Mouse (Mus musculus): Measurements from ENCODE around the gene Ipo11.
A peak's percentile ranks its signal among the peaks of the same experiment; 100 is the strongest.

The Ipo11 gene

GRCm38 (mm10) chr13:106817066-106817465 lies 119.7 kb downstream of the Ipo11 start:
- DNase-seq (ENCODE audit: low spot score), result no peak

- no peak for DNase-seq (ENCODE audit: low spot score)
Measured at GRCm38 (mm10) chr13:106813519-106813918, 123.2 kb downstream of the Ipo11 start.

- no peak for DNase-seq (ENCODE audit: low spot score)
Measured at GRCm38 (mm10) chr13:106813087-106813486, 123.7 kb downstream of the Ipo11 start.

GRCm38 (mm10) chr13:106810156-106810555 lies 126.6 kb downstream of the Ipo11 start:
- DNase-seq (ENCODE audit: low spot score), result no peak

- no peak for DNase-seq (ENCODE audit: low spot score)
Measured at GRCm38 (mm10) chr13:106808821-106809220, 127.9 kb downstream of the Ipo11 start.

DNA sequence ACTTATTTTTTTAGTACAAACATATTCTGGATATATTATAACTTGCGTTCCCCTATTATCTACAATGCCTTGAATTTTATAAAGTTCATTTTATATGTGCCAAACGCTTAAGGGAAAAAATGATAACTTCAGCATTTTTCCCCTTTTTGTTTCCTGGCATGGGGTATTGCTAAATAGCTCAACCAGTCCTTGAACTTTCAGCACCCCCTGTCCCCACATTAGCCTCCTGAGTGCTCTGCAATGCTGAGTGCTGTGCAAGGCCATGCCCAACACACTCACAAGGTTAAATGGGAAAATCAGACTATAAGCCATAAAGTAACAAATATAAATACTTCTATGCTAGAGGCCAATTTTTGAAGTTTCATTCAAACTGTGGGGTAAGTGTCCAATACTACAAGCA lies 128.4 kb downstream of the Ipo11 start:
- no peak for DNase-seq (ENCODE audit: low spot score)

DNA sequence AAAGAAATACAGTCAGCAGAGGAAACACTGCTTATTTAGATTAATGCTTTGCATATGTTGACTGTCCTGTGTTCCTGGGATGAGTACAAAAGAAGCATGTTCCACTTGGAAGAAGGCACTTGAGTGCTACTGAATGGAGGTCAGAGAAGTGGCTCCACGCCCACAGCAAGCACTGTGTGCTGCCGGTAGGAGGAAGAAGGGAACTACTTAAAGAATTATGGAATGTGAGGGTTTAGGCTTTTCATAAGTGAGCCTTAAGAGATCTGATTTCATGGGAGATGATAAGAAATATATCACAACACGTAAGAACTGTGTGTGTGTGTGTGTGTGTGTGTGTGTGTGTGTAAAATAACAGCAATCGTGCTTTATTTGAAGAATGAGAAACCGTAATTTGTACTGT lies 129.5 kb downstream of the Ipo11 start:
- DNase-seq (ENCODE audit: low spot score), result no peak

GRCm38 (mm10) chr13:106805146-106805545 lies 131.6 kb downstream of the Ipo11 start:
- no peak for DNase-seq (ENCODE audit: low spot score)

- DNase-seq (ENCODE audit: low spot score), result no peak
Measured at GRCm38 (mm10) chr13:106798026-106798425, 138.7 kb downstream of the Ipo11 start.

DNA sequence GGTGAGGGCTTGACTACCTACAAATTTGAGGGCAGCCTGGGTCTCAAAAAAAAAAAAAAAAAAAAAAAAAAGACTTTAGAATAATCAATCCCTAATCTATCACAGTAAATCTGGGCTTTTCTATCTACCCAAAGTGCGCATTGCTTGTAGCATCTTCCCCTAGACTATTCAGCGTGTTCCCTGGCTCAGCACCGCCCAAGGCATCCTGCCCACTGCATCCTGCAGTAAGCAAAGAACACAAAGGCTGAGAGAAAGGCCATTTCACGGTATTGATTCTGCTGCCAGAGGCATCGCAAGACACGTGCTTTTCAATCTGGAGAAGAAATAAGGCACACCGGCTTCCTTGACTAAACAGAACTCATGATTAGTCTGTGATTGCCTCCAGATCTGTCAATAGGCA lies 147.9 kb downstream of the Ipo11 start:
- no peak for DNase-seq (ENCODE audit: low spot score)

DNA sequence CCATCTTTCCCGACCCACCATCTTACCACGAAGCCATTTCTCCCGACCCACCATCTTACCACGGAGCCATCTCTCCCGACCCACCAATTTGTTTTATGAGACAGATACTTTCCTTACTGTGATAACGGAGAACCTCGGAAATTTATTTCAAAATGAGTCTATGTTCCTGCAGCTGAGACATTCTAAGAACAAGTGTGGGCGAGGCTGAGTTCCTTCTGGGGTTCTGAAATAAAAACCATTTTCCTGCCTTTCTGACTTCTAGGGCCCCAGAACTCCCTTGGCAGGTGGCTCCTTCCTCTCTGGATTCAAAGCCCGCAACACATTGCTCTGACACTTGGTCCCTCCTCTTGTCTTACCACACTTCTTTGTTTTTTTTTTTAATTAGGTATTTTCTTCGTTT lies 168.0 kb downstream of the Ipo11 start:
- DNase-seq (ENCODE audit: low spot score), result no peak

DNA sequence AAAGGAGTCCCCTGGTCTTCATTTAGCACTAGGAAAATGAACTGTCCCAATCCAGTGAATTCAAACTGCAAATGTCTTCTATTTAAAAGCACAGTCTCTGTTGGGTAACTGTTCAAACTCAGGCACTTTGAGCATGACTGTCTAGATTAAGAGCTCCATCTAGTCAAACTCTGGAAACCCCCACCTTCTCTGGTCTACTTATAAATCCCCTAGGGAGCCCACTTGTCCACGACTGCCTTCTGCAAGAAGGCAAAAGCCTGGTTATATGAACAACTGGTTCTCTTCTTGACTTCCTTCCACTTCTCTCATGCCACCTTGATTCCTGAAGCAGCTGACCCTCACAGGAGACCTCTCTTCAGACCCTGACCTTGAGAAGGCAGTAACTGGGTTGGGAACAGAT lies 174.1 kb downstream of the Ipo11 start:
- DNase-seq (ENCODE audit: low spot score), result no peak

- no peak for DNase-seq (ENCODE audit: low spot score)
Measured at GRCm38 (mm10) chr13:106761661-106762060, 175.1 kb downstream of the Ipo11 start.

DNA sequence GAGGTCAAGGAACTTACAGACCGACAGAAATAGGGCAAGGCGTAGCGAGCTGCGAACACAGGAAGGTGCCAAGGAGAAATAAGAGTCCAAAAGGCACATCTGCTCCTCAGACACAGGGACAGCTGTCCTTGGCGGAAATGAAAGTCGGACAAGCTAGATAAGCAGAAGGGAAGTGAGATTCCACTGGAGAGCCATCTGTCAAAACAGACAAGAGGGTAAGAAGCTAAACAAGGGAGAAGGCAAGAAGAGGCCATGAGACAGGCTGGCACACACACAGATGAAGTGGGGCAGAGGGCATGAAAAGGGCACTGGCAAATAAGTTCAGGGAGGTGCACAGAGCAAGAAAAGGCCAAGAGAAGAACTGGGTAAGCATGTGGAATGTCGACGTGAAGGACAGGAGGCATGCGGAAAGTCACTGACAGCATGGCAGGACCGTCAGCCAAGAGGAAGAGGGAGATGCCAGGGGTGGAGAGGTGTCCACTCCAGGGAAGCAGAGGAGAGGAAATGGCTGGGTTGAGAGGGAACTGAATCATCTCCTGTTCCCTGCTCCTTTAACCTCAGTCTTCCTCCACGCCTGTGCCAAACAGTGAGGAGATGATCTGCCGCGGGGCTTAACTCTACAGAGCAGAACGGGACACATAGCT lies 176.4 kb downstream of the Ipo11 start:
- no peak for DNase-seq (ENCODE audit: low spot score)

DNA sequence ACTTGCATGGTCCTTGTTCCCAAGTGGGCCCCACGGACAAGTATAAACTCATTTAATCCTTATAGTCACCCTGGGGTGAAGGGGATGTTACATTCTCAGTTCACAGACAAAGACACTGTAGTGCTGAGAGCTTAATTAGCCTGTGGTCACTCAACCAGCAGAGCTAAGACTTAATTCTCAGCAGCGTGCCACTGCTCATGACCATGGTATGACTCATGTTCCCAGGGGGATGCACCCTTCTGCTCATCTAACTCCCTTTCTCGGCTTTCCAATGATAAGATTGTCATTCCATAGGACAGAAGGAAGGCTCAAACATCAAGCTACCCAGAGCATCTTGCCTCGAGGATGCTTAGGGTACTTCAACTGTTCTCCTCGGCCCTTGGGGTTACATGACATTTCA lies 180.9 kb downstream of the Ipo11 start:
- peak; percentile 34 for DNase-seq (ENCODE audit: low spot score)

DNA sequence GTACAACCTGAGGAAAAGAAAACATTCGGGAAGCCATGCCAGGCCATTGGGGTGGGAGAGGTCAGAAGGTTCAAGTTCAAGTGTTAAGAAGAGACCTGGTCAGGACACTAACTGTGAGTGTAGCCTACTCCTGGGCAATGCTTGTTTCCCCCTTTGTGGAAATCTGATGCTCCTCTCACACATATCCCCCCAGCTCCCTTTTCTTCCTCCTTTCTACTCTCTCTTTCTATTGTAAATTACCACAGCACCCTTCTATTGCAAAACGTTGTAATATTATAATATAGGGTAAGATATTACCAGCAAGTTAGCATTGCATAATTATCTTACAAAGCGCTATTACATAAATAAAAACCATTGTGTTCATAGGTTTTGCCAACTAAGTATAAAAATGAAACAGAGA lies 182.5 kb downstream of the Ipo11 start:
- DNase-seq (ENCODE audit: low spot score), result no peak

DNA sequence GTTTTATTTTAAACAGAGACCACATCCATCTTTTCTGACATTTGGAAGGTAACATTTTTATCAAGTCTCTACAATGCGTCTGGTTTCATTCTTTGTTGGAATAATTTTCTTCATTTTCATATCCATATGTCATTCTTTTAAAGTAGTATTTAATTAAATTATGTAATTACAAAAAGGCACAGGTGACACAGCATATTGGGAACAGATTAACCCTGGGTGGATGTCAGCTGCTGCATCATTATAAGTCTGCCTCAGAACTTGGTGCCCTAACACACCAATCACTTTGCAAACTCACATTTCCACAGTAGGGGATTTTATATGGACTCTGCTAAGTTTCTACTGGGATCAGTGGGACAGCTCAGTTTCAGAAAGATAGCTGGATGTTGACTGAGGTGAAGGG lies 184.8 kb downstream of the Ipo11 start:
- DNase-seq (ENCODE audit: low spot score), result no peak

GRCm38 (mm10) chr13:106746823-106747222 lies 189.9 kb downstream of the Ipo11 start:
- DNase-seq (ENCODE audit: low spot score), result no peak

DNA sequence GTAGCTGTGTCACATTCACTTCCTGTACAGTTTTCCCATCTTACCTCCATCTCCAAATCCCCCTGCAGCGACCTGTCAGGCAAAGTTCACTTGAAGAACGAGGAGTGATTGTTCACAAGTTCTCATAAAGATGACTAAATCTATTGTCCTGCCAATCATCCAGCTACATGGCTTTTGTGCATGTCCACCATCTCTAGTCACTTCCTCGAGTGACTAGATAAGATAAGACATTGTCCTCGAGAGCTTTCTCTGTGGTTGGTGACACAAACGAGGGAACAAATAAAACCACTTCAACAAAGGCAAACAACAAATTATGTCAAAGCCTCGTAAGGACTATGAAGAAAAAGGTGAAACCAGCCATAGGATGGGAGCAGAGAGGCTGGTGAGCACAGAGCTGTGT lies 191.6 kb downstream of the Ipo11 start:
- no peak for DNase-seq (ENCODE audit: low spot score)

Data from MN1 (cell line).